Mouse (Mus musculus) heart, embryonic 13.5 days (tissue): ENCODE data around the gene Chst3. TPM values are rescaled to one million over a fixed set of nuclear protein-coding genes. Genes with fewer than 3 reads are reported as not detected.
"Not testable (repeated sequence)": the region's sequence is repeated elsewhere in the genome, so short reads cannot be mapped to it uniquely, and the experiment has no call there.

ENCODE experiments used
- ATAC-seq: fragments of 200-750 bp; cut with Nextera tagmentation; 2 replicates; pipeline ENCODE4 v1.8.0; 2017; ENCODE audit warnings: moderate TSS enrichment; ENCODE audit not compliant: insufficient number of reproducible peaks, low FRiP score, low TSS enrichment; ENCODE audit errors: extremely low read depth
- H3K27ac ChIP-seq: fragments of 300-500 bp; sonication (generic); replicated peaks from 2 replicates; pipeline ENCODE4 v1.5.1; 2015; ENCODE audit warnings: moderate library complexity, mild to moderate bottlenecking, inconsistent platforms
- H3K27me3 ChIP-seq: fragments of 300-500 bp; sonication (generic); replicated peaks from 2 replicates; pipeline ENCODE4 v1.6.1; 2015; ENCODE audit warnings: mild to moderate bottlenecking, inconsistent platforms
- H3K36me3 ChIP-seq: fragments of 300-500 bp; sonication (generic); 2 replicates; pipeline ENCODE4 v1.6.1; 2015; ENCODE audit warnings: mild to moderate bottlenecking, inconsistent platforms
- H3K4me1 ChIP-seq: fragments of 300-500 bp; sonication (generic); 2 replicates; pipeline ENCODE4 v1.6.1; 2015; ENCODE audit warnings: inconsistent platforms
- H3K4me2 ChIP-seq: fragments of 300-500 bp; sonication (generic); 2 replicates; pipeline ENCODE4 v1.6.1; 2015; ENCODE audit warnings: inconsistent platforms, mild to moderate bottlenecking, moderate library complexity
- H3K4me3 ChIP-seq: fragments of 300-500 bp; sonication (generic); 2 replicates; pipeline ENCODE4 v1.5.1; 2015; ENCODE audit warnings: moderate library complexity, mild to moderate bottlenecking, inconsistent platforms
- H3K9ac ChIP-seq: fragments of 300-500 bp; sonication (generic); 2 replicates; pipeline ENCODE4 v1.6.1; 2015; ENCODE audit warnings: inconsistent platforms, mild to moderate bottlenecking, moderate library complexity
- H3K9me3 ChIP-seq: fragments of 300-500 bp; sonication (generic); 2 replicates; pipeline ENCODE4 v1.6.1; 2016; ENCODE audit warnings: inconsistent platforms
- WGBS: fragments of 180-500 bp; shearing (Covaris S2); methylation state at CpG from one replicate; pipeline ENCODE4 v1.1.7; 2015; ENCODE audit warnings: mixed read lengths; 5-methylcytosine and 5-hydroxymethylcytosine counted together
- polyA plus RNA-seq: library from polyadenylated mRNA; unstranded; fragments of >200 nt; fragmentation: Nextera tagmentation; extraction: Ambion mirVana; gene quantifications from 2 replicates; pipeline ENCODE4 v1.2.1, GENCODE M21; 2015

The Chst3 gene
- polyA plus RNA-seq, 1 experiment from 2014 or later = 0.43 TPM

DNA sequence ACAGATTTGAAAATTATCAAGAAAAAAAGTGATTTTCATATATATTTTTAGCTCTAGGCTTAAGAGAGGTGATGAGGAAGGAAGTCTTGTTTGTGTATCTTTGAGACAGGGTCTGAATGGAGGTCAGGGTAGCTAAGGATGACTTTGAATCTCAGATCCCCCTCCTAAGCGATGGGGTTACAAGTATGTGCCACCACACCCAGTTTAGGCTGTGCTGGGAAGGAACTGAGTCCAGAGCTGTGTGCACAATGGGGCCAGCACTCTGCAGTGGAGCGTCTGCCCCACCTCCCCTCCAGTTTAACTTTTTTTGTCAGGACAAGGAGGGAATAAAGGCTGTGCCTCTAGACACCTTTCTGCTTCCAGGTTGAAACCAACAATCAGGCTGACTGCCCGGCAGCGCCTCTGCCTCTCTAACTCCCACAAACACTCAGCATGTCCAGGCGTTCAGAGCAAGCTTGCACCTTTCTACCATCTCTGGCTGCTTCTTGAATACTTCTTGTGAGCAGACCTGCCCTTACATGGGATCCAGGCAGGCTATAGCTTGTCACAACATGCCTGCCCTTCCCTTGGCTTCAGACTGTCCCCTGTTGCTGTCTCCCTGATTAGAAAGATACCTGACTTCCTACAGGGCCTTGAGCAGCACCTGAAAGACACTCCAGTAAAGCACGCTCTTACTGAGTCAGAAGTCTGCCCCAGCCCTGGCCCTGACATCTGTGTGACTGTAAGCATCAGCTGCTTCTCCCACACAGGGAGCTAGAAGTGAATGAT lies 11.4 kb upstream of the Chst3 start:
- Histone ChIP-seq H3K4me1 (no peaks in the 10 kb centered on the region), H3K27ac (no peak overlapping the region), H3K27me3 (peaks cover 27% of the 10 kb centered on the region), H3K4me2 (no peak overlapping the region), H3K9ac (no peak overlapping the region), H3K9me3 (no peaks in the 10 kb centered on the region), H3K4me3 (no peak overlapping the region), H3K36me3 (no peaks in the 10 kb centered on the region)
- ATAC-seq = no peak
- WGBS = 70% methylated on average over 6 of the region's 6 CpGs

DNA sequence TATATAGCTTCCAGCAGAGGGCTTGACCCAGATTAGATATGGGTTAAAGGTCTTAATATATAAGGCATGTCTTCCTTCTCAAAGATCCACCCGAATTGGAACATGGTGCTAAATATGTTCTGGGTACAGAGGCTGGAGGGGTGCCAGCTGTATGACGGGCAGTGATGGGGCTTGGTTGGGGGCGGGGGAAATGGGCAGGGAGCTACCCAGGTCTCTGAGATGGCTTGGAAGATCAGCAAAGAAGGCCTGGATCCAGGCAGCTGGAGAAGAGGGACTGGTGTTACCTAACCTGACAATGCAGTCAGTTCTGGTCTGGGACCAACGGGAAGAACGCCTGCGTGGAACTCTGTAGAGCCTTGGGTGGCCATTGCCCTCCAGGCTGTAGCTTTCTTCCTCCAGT lies 10.1 kb upstream of the Chst3 start:
- Histone ChIP-seq H3K36me3 (no peaks in the 10 kb centered on the region), H3K27ac (no peak overlapping the region), H3K27me3 (peaks cover 31% of the 10 kb centered on the region), H3K9ac (no peak overlapping the region), H3K4me1 (no peaks in the 10 kb centered on the region), H3K4me3 (no peak overlapping the region), H3K9me3 (no peaks in the 10 kb centered on the region), H3K4me2 (no peak overlapping the region)
- WGBS = 85% methylated on average over 6 of the region's 6 CpGs
- no peak for ATAC-seq

DNA sequence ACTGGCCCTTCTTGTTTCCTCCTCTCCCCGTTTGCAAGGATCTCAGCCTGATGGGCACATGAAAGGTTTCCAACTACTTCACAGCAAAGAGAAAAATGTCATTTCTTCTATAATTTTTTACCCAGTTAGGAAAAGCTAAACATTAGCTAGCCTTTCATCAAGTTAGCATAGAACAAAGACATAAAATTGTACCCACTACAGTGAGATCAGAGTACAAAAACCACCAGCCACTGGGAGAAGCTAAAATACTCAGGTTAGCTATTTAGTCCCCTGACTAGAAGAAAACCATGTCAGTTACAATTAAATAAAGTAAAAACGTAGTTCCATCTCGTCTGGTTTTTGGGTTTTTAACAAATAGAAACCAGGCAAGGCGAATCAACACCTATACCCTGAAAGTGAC lies 8.6 kb upstream of the Chst3 start:
- WGBS = 63% methylated on average over 4 of the region's 4 CpGs
- H3K27ac ChIP-seq = no peak overlapping the region
- no peak overlapping the region for H3K4me2 ChIP-seq
- H3K36me3 ChIP-seq = no peaks in the 10 kb centered on the region
- no peaks in the 10 kb centered on the region for H3K9me3 ChIP-seq
- H3K4me3 ChIP-seq = no peak overlapping the region
- no peaks in the 10 kb centered on the region for H3K4me1 ChIP-seq
- peaks cover 39% of the 10 kb centered on the region for H3K27me3 ChIP-seq
- no peak overlapping the region for H3K9ac ChIP-seq
- ATAC-seq = no peak

DNA sequence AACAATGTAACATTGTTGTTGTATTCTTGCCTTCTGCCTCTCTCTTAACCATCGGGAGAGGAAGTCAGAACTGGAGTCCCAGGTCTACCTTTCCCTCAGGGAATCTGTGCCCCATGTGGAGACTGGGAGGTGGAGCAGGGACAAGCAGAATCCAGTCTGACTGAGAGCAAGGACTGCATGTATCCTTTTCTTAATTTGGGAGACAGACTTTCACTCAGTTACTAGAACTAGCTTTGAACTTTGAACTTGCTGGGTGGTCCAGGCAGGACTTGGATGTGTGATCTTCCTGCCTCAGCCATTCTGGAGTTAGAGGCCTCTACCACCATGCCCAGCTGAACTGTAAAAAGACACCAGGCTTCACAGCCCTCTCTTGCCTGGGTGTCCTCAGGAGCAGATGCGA lies 5.5 kb upstream of the Chst3 start:
- Histone ChIP-seq H3K27ac (no peak overlapping the region), H3K27me3 (peaks cover 47% of the 10 kb centered on the region), H3K4me2 (no peak overlapping the region), H3K9me3 (no peaks in the 10 kb centered on the region), H3K36me3 (no peaks in the 10 kb centered on the region), H3K4me3 (no peak overlapping the region), H3K9ac (no peak overlapping the region), H3K4me1 (no peaks in the 10 kb centered on the region)
- no peak for ATAC-seq
- whole genome bisulfite sequencing = 64% methylated on average over 2 of the region's 2 CpGs

DNA sequence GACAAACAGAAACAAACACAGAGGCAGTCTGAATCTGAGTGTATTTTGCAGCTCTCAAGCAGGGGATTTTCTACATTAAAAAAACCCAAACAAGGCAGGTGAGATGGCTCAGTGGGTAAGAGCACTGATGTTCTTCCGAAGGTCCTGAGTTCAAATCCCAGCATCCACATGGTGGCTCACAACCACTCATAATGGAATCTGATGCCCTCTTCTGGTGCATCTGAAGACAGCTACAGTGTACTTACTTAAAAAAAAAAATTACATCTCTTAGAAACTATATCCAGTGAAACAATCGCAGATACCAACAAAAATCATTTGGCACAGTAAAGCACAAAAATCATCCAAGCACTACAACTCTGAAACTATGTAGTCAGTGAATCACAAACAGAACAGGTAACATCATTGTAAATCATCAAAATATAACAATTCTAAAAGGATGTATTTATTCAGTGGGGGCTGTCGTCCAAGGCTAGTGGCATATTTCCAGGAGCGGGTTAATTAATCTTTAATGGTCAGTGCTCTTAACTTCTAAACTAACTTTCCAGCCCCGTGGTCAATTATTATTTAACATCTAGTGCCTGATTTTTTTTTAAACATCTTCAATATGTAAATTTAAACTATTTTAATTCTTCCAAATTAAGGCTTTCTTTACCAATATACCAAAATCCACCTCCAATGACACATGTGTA lies 2.7 kb upstream of the Chst3 start:
- H3K36me3 ChIP-seq, H3K9ac ChIP-seq, H3K9me3 ChIP-seq, H3K4me3 ChIP-seq, H3K27ac ChIP-seq, ATAC-seq, H3K4me2 ChIP-seq: not testable (repeated sequence)
- peaks cover 17% of the 10 kb centered on the region for H3K4me1 ChIP-seq
- peaks cover 63% of the 10 kb centered on the region for H3K27me3 ChIP-seq
- 82% methylated on average over 5 of the region's 5 CpGs for WGBS

DNA sequence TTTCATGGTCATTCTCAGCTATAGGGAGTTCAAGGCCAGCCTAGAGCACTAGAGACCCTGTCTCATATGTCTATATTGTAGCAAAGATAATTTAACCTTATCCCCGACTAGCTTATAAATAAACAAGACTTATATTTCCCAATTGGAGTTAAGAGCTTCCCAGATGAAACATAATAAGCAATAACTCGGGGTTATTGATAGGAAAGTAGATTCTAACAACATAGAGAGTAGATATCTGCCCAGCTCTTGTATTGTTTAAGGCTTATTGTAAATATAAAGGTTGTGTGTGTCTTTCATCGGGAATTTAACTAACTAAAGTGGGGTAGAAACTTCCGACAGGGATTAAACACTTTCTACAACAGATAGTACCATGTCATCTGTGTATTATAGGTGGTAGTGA lies 1.5 kb upstream of the Chst3 start:
- Histone ChIP-seq H3K9ac (no peak overlapping the region), H3K9me3 (no peaks in the 10 kb centered on the region), H3K4me3 (no peak overlapping the region), H3K36me3 (no peaks in the 10 kb centered on the region), H3K27ac (no peak overlapping the region), H3K4me2 (no peak overlapping the region), H3K4me1 (peaks cover 20% of the 10 kb centered on the region), H3K27me3 (peaks cover 69% of the 10 kb centered on the region)
- ATAC-seq = no peak
- 74% methylated on average over 4 of the region's 4 CpGs for whole genome bisulfite sequencing

DNA sequence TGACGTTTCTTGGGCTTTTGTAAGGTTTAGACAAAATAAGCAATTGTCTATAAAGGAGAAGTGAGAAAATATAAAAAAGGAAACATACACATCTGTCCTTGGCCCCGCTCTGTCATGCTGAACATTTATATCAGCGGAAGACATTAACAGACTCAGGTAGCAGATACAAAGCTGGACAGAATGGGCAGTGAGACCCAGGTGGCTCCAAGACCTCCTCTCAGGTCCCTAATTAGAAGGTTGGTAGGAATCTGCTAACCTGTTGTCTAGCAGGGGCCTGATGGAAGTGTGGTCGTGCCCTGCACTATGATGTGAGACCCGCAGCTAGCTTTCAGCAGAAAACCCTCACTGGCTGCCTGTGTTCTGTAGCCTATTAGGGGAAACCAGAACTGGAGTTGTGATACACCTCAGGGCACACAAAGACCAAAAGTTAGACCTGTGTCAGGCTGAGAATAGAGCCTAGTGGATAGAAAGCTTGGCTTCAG lies 1.0 kb upstream of the Chst3 start:
- no peak overlapping the region for H3K4me3 ChIP-seq
- no peaks in the 10 kb centered on the region for H3K9me3 ChIP-seq
- peaks cover 74% of the 10 kb centered on the region for H3K27me3 ChIP-seq
- H3K9ac ChIP-seq = 0 out of 2 replicates have a peak overlapping the region, but pooled peaks have one; percentile 79
- WGBS = 71% methylated on average over 5 of the region's 5 CpGs
- no peak overlapping the region for H3K27ac ChIP-seq
- peaks cover 25% of the 10 kb centered on the region for H3K4me1 ChIP-seq
- no peak for ATAC-seq
- H3K4me2 ChIP-seq = no peak overlapping the region; the same call in 1 of the 2 replicates
- H3K36me3 ChIP-seq = no peaks in the 10 kb centered on the region

DNA sequence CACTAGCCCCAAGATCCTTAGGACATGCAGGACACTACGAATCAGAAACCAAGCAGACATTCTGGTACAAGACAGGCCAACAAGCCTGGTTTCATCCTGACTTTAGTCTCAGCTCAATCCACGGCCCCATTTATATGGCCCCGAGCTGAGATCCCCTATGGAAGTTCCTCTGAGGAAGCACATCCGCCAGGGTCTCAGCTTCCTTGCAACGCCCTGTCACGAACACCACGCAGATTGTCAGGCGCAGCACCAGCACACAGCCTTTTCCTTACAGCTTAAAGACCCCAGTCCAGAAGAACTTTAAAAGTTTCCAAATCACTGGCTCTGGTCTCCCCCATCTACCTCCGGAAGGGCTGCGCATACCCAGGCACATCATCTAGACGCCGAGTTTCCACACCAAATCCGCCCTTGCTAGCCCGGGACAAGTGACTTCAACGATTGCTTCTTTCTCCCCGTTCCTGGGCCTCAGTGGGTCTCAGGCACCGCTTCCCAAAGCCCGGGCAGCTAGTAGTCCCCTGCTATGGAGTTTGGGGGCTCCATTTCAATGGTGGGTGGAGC lies 948 bp downstream of the Chst3 start:
- WGBS = 7% methylated on average over 18 of the region's 18 CpGs
- H3K4me2 ChIP-seq = peak overlapping the region; percentile 83
- peak overlapping the region; percentile 49; the same call in 1 of the 2 replicates for H3K27ac ChIP-seq
- peaks cover 32% of the 10 kb centered on the region for H3K4me1 ChIP-seq
- peak overlapping the region; percentile 79 for H3K9ac ChIP-seq
- peak overlapping the region; percentile 69 for H3K4me3 ChIP-seq
- no peaks in the 10 kb centered on the region for H3K9me3 ChIP-seq
- H3K36me3 ChIP-seq = no peaks in the 10 kb centered on the region
- no peak for ATAC-seq
- H3K27me3 ChIP-seq = peaks cover 85% of the 10 kb centered on the region

DNA sequence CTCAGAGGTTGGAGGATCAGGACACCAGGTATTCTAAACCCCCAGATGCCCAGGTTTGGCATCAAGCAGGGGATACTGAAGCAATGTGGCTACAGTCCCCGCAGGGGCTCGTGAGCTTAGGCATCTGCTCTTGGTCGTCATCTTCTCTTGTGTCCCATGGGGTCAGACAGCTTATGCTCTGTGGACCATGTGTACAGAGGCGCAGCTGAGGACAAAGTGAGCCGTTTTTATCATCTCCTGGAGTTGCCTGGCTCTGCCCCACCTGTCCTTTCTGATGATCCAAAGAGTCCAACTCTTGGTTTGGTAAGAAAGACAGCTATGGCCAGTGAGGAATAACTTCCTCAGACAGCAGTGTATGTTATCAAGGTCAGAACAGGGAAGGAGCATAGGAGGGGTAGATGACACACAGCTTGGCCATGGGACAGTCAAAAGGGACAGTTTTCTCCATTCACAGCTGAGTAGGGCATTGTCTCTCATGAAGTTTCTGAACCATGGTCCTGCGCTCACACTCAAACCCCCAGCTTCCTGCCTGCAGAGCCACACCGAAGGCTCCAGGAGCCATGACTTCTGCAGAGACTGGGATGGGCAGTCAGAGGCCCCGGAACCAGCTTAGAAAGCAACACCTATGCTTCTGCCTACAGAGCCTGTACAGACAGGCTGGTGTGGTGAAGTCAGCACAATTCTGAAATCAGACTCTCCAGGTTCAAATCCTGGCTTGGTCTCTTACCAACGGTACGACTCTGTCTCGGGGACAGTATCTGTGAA lies 2.5 kb downstream of the Chst3 start:
- peaks cover 48% of the 10 kb centered on the region for H3K4me1 ChIP-seq
- H3K9ac ChIP-seq = no peak overlapping the region
- ATAC-seq = no peak
- peaks cover 89% of the 10 kb centered on the region for H3K27me3 ChIP-seq
- no peaks in the 10 kb centered on the region for H3K36me3 ChIP-seq
- no peak overlapping the region for H3K4me2 ChIP-seq
- no peak overlapping the region for H3K27ac ChIP-seq
- H3K9me3 ChIP-seq = no peaks in the 10 kb centered on the region
- H3K4me3 ChIP-seq = no peak overlapping the region
- WGBS = 79% methylated on average over 11 of the region's 11 CpGs

DNA sequence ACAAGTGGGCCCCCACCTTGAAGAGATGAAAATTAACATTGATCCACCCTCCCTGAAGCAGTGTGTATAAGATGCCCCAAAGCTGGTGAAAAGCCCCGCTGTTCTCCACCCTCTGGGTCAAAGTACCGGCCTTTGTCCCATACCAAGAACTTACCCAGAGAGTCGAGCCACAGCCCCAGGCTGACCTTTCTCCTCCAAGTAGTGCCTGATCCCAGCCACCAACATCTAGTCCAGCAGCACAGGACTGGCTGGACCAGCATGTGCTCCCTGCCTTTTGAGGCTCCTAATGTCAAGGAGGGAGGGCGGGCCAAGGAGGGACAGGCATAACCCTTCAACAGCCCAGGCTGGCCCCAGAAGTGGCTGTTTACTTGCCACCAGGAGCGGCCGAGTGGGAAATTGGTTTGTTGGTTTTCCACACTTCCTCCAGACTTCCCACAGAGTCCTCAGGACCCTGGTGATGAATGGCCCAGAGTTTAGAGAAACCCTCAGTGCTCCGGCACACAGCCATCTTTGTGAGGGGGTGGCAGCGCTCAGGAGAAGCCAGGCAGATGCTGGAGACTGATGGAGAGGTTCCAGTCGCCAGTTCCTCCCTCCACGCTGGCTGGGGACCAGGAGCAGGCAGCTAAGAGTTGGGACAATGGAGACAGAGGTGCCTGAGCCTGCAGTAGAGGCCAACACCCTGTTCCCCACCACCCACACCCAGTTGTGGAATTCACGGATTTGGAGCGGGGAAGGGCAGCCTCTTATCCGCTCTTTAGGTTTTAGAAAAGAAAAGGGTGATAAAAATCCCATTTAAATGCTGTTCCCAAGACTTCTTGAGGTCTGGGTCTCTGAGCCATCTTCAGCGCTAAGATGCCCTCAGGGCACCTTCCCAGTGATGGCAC lies 3.7 kb downstream of the Chst3 start:
- H3K4me3 ChIP-seq = no peak overlapping the region
- H3K9me3 ChIP-seq = no peaks in the 10 kb centered on the region
- peaks cover 79% of the 10 kb centered on the region for H3K27me3 ChIP-seq
- no peak overlapping the region for H3K9ac ChIP-seq
- no peak overlapping the region for H3K4me2 ChIP-seq
- H3K4me1 ChIP-seq = peaks cover 59% of the 10 kb centered on the region
- WGBS = 60% methylated on average over 14 of the region's 14 CpGs
- H3K36me3 ChIP-seq = no peaks in the 10 kb centered on the region
- no peak for ATAC-seq
- no peak overlapping the region for H3K27ac ChIP-seq
